Mouse (Mus musculus): ENCODE measurements around the gene Tnfsf13.

DNA sequence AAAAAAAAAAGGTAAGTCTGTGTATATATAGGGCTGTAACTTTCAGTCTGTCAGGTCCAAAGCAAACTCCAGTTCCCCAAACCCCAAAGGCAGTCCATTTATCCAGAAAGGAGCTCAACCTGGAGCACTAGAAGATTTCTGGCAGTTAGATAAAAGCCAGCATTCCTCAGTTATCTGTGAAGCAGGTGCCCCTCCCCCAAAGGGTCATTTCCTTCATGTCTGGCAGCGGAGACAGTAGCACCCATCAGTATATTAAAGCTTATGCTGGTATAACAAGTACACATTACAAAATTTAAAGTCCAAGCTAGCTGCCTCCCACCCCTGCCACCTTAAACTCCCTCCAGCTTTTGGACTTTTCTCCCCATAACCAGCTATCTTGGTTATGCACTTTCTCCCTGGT, 14.0 kb upstream of the Tnfsf13 start:
- no peak for TF ChIP-seq CTCF (IDR thresholded peaks at IDR 0.05; ENCODE audit: low read depth, low read length)
- TF ChIP-seq POLR2A (IDR thresholded peaks at IDR 0.05; ENCODE audit: borderline replicate concordance, low read depth, low read length), result no peak

Data from bone marrow macrophage, adult 2 months (primary cell).